Mouse (Mus musculus) spleen, adult 10 weeks (tissue): ENCODE data around the gene Cops4. TPM values are rescaled to one million over a fixed set of nuclear protein-coding genes. Genes with fewer than 3 reads are reported as not detected.

Source experiments
- polyA plus RNA-seq: library from polyadenylated mRNA; stranded (reverse); fragments of 350-450 nt; fragmentation: Illumina TruSeq; extraction: RNeasy Lipid Tissue Mini Kit (QIAGEN cat#74804); gene quantifications from one replicate; pipeline ENCODE4 v1.2.3, GENCODE M21; 2015; ENCODE audit warnings: low replicate concordance; ENCODE audit not compliant: insufficient read depth

The Cops4 gene
- polyA plus RNA-seq, result 80.2 TPM

GRCm38 (mm10) chr5:100518049-100519026 is at the start of gene Cops4:
TSS of gene Cops4 (plus strand) at chr5:100518309.

GRCm38 (mm10) chr5:100500458-100500961 is 17.6 kb upstream of the Cops4 start, which contains the start of gene Lin54:
TSS of gene Lin54 (minus strand) at chr5:100500639.

GRCm38 (mm10) chr5:100572069-100572468 is 54.0 kb downstream of the Cops4 start, which contains the start of gene Plac8:
TSS of gene Plac8 (minus strand) at chr5:100572245.

Other genes with a start within 250 kb of the Cops4 start
- gene Sec31a, start 102.1 kb upstream of the Cops4 start, polyA plus RNA-seq, result 83.1 TPM
- 17.2 TPM for gene Lin54, start 17.7 kb upstream of the Cops4 start, polyA plus RNA-seq
- 767 TPM for gene Plac8, start 53.9 kb downstream of the Cops4 start, polyA plus RNA-seq
- 69.1 TPM for gene Coq2, start 156.8 kb downstream of the Cops4 start, polyA plus RNA-seq
- 36.3 TPM for gene Hpse, start 201.4 kb downstream of the Cops4 start, polyA plus RNA-seq